Mouse (Mus musculus) thymus, postnatal 4 days (tissue): ENCODE results near the gene Itpr1.

ENCODE experiments used
- DNase-seq: peaks from one replicate; pipeline ENCODE4 v3.0.0; 2021

Itpr1 gene

DNA sequence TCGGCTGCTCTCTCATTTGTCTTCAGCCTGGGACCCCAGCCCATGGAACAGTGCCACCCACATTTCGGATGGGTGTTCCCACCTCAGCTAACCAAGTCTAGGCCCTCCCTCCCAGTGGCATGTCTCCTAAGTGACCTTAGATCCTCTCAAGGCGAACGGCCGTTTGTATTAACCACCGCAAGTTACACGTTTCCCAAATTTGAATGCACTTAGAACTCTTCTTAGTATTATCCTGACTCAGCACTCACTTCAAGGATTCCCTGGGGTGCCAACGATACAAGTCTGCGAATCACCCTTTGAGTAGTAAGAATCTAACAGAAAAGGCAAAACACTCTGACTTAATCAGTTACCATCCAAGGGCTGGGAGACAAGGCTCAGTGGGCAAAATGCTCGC, 311.7 kb downstream of the Itpr1 start:
- DNase-seq = no peak

DNA sequence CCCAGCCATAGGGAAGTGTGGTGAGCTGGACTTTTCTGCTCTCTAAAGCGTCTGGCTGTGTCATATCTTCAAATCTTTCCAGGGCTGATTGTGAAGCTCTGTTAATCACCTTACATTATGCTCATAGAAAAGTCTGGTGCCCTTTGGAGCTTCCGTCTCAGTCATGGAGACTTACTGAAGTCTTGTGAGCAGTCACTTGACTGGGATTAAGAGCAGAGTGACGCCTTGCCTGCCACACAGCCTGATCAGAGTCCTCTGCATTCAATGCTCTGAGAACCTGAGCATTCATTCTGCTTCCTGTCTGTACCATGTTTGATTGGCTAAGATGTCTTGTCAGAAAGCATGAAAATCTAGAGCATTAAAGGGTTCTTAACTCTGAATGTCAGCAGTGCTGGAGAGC, 314.7 kb downstream of the Itpr1 start:
- DNase-seq = no peak

DNA sequence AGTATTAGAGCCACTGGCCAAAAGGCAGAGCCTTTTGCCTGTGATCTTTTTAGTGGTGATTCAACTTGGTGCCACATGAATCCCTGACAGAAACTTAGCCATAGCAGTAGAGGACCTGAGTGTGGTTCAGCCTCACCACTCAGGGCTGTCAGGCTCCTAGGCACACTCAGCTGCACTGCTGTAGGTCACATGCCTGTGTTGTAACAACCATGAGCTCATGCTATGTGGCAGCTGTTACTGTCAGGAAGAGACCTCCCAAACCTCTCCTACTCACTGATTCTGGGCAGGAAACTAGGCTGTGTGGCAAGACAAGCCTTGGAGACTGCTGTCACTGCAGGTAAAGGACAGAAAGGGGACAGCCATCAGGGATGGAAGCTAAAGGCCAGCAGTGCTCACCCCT, 315.1 kb downstream of the Itpr1 start:
- DNase-seq = no peak

DNA sequence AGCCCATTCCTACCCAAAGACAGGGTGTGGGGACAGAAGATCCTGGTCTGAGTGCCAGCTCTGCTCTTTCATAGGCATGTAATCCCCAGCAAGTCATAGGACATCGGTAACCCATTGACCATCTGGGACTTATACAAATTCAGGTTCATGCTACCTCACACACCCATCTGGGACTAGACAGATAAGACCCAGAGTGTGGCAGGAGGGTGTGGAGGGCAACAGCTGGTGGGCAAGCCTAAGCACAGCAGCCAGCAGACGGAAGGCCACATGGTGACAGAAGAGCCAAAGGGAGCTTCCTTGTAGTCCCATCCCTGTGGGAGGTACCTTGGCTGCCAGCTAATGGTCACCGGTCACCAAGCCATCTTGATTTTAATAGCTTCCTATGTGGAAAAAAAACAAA, 316.3 kb downstream of the Itpr1 start:
- no peak for DNase-seq

DNA sequence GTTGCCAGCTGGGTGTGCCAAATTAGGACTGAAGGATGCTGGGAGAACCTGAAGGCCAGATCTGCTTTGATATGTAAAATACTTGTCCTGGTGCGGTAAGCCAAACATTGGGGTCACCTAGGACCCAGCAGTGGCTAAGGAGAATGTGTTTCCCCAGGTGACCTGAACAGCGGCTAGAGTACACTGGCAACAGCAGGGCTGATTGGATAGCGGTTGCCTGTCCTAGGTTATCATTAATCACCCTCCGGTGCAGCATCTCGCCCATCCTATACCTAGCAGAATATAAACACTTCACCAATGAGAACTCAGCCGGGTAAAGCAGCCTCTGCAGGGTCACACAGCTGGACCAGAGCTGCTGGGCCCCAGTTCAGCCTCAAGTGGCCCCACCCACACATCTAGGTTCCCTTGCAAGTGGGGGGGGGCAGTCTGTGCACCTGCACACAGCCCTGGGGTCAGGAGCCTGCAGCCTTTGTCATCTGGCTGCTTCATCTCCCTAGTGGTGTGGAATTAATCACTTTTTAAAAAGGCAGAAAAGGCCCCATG, 318.0 kb downstream of the Itpr1 start:
- no peak for DNase-seq

DNA sequence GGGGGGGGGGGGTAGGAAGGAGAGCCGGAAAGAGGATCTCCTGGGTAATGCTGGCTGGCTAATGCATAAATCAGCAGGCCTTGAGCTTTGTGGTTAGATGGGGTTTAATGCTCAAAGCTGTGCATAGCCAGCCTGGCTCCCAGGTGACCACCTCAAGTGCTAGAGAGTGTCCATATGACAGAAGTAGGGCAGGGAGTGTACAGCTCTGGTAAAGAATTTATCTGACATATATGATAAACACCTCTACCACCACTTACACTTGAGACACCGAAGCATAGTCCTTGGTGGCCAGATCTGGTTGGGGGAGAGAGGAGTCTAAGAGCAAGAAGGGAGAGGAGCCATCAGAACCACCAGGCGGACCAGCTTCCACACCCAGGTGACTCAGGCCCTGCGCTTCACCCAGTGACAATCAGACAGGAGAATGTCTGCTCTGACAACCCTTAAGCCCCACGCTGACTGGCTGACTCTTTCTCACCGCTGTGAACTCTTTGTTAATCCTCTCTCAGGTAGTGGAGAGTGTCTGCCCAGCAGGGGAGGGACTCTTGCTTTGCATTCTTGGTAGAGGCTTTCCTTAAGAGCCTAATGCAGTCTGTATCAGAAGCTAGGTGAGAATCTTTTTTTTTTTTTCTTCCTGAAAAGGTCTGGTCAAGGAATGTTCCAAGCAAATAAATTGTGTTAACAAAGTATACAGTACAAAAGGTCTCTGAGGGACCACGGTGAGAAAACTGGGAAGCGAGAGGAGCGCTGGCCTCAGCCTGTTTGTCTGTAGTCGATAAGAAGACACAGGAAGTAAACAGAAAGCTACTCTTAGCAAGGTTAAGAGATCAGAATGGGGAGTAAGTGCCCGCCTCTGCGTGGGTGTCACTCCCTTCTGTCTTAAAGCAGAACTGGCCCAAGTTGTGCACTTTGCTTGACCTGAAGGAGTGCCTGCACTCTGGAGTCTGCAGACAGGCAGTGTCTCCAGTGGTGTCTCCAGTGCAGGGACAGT, 318.7 kb downstream of the Itpr1 start:
- peak; percentile 37 for DNase-seq

DNA sequence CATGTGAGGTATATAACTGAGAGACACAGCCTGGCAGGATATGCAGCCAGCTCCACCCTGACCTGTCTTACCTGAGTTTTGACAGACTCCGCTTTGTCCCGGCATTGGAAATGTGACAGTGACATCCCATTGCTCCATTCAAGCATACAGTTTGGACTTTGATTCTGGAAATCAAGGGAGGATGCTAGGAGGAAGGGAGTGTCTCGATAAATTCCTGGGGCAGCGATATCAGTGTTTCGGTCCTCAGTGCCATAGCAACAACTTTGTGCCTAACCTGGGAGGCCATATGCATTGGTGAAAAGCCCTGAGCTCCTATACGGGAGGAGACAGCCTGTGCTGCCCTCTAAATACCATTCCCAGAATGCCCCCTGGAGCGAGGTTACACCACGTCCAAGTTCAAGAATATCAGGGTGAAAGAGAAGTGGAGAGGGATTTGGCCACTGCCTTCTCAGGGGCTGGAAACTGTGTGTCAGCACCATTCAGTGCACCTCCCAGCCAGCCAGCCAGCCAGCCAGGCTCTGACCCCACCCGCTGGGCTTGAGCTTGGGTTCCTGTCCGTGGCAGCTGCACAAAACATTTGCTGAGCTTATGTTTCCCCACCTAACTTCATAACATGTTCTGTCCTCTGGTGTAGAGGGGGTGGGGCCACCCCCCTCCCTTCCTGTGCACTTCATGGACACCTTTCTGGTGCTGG, 319.7 kb downstream of the Itpr1 start:
- DNase-seq = peak; percentile 63

DNA sequence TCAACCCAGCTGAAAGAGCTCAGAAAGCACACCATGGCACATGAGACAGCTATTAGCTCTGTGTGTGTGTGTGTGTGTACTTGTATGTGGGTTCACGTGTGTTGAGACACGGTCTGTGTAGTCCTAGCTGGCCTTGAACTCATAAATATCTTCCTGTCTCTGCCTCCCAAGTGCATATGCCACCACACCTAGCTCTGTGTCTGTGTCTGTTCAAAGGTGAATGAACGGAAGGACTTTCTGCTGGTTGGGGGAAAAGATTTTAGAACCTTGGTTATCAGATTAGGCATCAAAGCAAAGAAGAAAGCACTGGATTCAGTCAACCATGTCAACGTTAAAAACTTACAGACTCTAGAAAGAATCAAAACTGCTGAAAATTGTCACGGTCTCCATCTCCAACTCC, 321.2 kb downstream of the Itpr1 start:
- no peak for DNase-seq

DNA sequence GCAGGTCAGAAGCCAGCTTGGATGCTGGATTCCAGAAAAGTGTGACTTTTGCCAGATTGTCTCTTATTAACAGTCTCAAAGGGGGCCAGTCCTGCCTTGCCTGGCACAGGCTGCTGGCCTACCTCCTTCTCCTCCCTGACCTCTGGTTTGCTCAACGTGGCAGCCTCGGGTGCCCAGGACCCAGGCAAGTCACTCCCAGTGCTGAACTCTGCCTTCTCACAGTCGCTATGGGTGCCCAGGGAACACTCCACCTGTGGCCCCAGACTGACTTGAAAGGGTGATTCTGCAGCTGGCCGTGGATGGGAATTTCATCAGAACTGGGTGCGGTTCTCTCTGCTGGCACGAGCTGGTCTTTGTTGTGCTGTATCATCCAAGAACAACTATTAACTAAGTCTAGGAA, 321.7 kb downstream of the Itpr1 start:
- DNase-seq = no peak

DNA sequence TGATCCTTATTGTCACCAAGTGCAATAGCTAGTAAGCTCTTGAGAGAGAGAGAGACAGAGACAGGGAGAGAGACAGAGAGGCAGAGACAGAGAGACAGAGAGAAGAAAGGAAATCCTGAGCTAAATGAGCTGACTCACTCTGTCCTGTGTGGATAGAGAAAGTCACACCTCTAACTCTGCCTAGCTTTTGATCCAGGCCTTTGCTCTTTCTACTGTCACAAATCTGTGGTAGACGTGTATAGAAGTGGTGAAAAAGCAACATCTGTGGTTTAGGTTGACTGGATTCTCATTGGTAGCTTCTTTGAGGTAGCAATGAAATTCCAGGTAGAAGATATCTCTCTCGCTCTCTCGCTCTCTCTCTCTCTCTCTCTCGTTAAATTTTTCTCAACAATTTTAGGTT, 322.4 kb downstream of the Itpr1 start:
- no peak for DNase-seq

DNA sequence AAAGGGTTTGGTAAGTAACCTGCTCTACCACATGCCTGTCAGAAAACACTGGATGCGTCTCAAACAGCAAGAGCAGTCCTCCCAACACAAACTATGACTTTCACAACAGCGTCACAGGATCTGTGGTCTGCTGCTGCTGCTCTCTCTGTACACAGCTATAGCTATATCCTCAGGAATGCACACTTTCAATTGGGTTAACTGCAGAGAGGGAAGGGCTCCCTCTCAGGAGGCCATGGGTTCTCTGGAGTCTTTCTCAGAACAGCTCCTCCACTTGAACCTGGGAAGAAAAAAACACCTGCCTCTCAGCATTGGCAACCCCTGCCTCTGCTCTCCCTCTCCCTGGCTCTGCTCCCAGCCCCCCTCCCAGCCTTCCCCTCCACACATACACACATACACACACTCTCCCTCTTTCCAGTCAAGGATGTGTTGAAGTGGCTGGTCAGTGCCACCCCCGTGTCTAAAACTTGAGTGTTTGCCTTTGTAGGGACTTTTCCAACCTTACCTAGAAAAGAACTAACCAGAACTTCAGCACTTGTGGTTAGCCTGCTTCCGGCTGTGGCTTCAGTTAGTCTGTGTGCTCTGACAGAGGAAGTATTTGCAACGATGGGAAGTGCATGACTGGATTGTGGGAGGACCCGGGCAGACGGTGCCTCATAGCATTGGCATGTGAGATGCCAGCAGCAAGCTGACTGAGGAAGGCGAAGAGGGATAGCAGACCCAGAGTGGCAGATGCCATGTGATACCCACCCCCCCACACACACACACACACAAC, 323.8 kb downstream of the Itpr1 start:
- peak; percentile 69 for DNase-seq

DNA sequence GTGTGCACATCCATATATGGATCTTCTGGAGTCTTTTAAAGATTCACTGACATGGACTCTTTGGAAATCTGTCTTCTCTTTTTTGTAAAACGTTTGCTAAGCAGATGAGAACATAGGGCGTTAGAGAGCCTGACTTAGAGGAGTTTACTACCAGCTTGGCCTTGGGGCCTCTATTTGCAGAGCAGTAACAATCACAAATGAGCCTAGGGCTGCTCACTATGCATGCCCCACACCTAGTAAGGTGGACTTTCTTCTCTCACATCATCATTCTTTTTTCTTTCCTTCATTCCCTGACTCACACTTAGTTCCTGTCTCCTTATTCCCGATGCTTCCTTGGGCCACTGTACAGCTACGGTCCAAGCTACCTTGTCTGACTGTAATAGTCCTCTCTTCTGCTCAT, 325.5 kb downstream of the Itpr1 start:
- no peak for DNase-seq

DNA sequence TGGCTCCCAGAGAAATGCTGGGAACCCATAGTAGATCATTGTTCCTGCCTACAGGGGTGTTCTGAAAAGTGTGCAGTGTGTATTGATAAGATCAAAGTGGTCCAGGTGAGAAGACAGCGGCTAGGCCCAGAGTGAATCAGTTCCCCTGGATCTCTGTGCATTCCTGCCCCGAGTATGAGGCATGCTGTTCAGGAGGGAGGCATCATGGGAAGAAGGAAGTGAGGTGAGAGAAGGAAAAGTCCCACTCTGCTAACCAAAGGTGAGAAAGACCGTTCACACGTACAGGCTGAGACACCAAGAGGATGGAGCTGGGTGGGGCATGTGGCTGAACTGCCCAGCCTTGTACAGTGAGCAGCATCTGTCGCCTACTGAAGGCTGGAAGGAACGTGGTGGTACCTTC, 327.5 kb downstream of the Itpr1 start:
- DNase-seq = no peak

DNA sequence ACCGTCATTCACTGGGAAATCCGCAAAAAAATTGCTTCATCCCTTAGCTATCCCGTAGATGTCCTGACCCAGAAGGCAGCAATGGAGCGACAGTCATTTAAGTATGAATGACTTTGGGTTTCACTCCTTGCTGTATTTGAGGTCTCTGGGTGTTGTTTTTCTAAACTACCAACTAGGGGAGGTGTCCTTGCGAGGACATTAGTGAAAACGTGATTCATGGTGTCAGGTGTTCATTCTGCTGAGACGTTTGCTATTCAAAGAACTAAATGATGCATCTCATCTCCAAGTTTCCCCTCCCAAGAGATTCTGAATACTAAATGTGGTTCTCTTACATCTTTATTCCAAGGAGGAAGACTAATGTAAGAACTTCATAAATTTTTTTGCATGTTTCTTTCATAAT, 332.0 kb downstream of the Itpr1 start:
- DNase-seq = no peak

DNA sequence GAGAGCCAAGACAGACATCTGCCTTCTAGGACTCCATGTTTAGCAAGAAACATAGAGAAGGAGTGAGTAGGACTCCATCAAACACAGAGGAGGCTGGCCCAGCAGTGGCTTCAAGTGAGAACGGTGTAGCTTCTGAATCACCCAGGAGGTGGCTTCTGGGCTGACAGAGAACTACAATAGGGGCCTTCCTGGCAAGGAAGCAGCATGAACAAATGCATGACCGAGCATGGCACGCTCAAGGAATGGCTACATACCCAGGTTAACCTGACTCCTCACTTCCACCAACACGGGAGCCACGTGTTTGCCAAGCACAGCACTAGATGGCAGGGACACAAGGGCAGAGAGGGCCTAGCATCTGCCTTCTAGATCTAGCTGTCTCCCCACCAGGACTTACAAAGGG, 332.6 kb downstream of the Itpr1 start:
- DNase-seq = no peak

DNA sequence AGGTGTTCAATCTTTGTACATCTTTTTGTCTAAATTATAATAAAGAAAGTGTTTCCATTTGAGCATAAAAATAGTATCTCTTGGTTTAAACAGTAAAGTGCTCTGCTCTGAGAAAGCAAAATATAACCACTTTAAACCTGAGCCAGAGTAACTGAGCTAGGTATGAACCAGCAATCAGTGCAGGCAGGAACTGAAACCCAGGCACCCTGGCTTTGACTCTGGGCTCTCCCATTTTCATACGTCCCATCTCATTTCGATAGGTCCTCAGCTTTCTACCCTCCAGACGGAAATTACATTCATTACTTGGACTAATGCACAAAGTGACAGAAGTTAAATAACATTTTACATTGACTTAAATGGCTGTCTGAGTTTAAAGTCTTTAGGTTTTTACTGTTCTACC, 335.5 kb downstream of the Itpr1 start:
- no peak for DNase-seq

DNA sequence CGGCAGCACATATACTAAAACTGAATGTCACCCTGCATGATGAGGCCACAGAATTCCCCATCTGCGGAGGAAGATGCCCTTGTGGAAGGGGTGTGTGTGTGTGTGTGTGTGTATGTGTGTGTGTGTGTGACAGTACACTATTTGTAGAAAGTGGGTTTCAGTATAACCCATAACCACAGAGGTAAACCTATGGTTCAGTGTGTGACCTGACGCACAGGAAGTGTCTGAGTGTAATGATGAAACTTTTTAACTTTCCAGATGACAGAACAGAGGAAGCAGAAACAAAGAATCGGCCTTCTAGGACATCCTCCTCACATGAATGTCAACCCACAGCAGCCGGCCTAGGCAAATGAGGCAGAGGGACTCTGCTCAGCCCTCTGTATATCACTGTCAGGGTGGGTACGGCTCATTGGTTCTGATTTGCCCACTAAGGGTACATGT, 336.6 kb downstream of the Itpr1 start:
- no peak for DNase-seq

DNA sequence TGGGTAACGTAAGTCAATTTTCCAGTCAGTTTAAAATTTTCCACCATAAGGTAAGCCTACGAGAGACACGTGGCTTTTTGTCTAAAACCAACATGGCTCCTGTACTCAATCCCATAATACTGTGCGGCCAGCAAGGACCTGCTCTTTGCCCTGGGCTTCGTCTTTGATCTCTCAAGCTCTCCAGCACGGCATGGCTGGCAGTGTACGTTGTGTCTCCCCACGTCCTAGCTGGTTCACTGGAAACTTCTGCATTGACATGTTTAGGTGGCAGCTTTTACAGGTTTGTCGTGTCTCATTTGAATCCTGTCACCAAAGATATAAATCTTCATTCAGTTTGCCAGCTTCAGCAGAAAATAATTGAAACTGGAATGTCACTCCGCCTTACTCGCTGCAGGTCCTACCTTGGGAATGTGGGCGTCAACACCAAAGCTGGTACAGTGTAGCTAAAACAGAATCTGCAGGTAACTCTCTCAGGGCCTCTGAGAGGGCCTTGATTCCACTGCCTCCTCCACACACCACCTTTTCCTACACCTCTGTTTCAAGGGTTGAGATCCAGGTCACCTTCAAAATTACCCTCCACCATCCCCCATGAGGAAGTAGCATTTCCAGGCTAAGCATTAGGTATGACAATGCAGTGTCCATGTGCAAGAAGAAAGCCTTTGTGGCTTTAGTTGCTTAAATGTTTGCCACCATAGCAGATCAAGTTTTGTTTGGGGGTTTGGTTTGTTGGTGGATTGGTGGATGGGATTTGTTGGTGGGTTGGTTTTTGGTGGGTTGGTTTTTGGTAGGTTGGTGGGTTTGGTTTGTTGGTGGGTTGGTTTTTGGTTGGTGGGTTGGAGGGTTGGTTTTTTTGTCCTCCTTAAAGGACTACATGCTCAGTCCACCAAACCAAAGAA, 339.1 kb downstream of the Itpr1 start:
- no peak for DNase-seq

DNA sequence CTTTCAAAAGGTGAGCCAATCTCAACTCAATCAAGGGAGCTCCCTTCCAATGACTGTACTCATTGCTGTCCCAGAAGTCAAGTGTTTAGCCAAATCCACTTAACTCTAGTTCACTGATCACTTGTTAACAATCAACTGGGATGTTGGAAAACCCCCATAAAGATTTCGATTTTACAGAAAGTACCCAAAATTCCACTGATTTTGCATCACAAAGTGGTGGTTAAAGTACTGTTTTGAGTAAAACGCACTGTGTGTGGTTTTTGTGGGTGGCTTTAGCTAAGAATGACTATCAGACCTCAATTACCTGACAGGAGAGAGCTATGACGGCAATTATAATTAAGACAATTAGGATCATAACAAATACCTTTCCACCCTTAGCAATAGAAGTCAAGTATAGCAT, 340.1 kb downstream of the Itpr1 start:
- DNase-seq = no peak

DNA sequence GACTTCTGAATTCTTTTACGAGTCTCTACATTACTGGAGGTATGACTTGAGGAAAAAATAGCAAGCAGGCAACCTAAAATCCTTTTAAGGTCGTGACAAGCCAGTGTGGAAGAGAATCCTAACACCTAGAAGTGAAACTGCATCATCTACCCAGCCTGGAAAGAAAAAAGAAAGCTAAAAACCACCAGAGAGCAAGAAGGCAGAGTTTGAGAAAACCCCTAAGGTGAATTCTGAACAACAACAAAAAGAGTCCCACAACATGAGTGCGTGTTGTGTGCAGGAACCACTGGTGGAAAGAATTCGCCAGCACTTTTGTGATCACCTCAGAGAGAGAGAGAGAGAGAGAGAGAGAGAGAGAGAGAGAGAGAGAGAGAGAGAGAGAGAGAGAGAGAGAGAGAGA, 340.6 kb downstream of the Itpr1 start:
- no peak for DNase-seq

DNA sequence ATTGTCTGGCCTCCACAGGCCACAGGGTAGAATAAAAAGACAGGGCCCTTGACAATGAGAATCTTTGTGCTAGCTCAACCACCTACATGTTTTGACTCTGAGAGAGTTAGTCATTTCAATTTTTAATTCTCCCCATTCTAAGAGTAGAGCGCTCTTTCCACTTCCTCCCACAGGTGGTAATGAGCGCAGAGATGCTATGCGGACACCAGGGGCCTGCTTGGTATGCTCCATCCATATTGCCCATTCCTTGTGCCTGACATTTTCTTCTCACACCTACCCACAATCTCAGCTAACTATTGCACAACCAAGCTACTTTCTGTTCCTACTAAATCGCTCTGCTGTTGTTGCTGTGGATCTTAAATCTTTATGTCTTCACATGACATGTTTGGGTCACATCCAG, 341.5 kb downstream of the Itpr1 start:
- DNase-seq = no peak

DNA sequence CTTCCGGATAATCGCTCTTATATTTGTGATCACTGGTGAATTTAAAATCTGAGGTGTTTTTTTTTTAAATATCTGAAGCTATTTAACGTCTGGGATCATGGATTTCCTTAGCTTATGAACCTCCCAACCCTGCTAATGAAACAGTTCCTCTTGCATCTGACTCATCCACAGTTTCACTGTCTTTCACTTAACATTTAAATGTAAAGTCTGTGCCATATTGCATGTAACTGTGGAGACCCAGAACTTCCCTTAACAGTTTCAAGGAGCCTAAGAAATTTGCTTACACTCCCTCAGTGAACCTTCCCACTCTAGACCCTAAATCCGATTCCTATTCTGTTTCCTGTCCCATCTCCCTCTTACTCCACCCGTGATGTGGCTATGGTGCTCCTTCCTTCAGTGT, 342.0 kb downstream of the Itpr1 start:
- DNase-seq = no peak
